Mouse (Mus musculus): ENCODE results near the gene BC030499. TPM values are rescaled to one million over a fixed set of nuclear protein-coding genes. Genes with fewer than 3 reads are reported as not detected.

BC030499 gene
- total and polyA plus RNA-seq, 3 experiments = 0.73 to 1.1 TPM; not detected in 1

- Histone ChIP-seq H3K9me3 (replicated peaks; ENCODE audit: insufficient read depth, low read length) (no peaks in the 10 kb centered on the region), H3K36me3 (ENCODE audit: control insufficient read depth in 1 of 2, insufficient read depth in 2 of 2, low read length in 2 of 2) (peaks cover under 1 to 10% of the 10 kb centered on the region in 2 experiments), H3K4me3 (ENCODE audit: control insufficient read depth in 1 of 2, insufficient read depth in 1 of 2, low read depth in 2 of 2, low read length in 2 of 2) (0 out of 4 replicates have a peak overlapping the region, but pooled peaks of 1 of the 2 experiments have one; percentile 67), H3K27me3 (ENCODE audit: control insufficient read depth in 1 of 2, insufficient read depth in 2 of 2, low read length in 2 of 2) (no peaks in the 10 kb centered on the region), H3K27ac (ENCODE audit: control insufficient read depth, low read depth, low read length) (no peak overlapping the region), H3K9ac (ENCODE audit: control insufficient read depth, low read depth, low read length, poor library complexity, severe bottlenecking) (no peak overlapping the region), H3K79me2 (ENCODE audit: control insufficient read depth, insufficient read depth, low read length, poor library complexity) (peaks cover 8% of the 10 kb centered on the region), H3K4me1 (ENCODE audit: control insufficient read depth in 1 of 2, insufficient read depth in 2 of 2, low read length in 2 of 2) (peaks cover 6% of the 10 kb centered on the region in 2 experiments; a peak in 3 of 4 replicates)
- TF ChIP-seq MAFK (IDR thresholded peaks at IDR 0.05; ENCODE audit: borderline replicate concordance, low read depth, low read length) (peak; percentile 79), RCOR1 (IDR thresholded peaks at IDR 0.05; ENCODE audit: low read depth, low read length) (no peak)
- no peak for DNase-seq (ENCODE audit: low read depth, low spot score)
Observed at GRCm38 (mm10) chr11:78327215-78327614, 36.6 kb downstream of the BC030499 start.

GRCm38 (mm10) chr11:78327634-78328511 is 37.2 kb downstream of the BC030499 start, which contains the start of gene Pigs:
Gene Pigs (plus strand): TSS chr11:78328415.
- Histone ChIP-seq H3K9me3 (replicated peaks; ENCODE audit: insufficient read depth, low read length) (no peaks in the 10 kb centered on the region), H3K79me2 (ENCODE audit: control insufficient read depth, insufficient read depth, low read length, poor library complexity) (peaks cover 8% of the 10 kb centered on the region), H3K4me3 (ENCODE audit: control insufficient read depth in 1 of 2, insufficient read depth in 1 of 2, low read depth in 2 of 2, low read length in 2 of 2) (peak within 1 kb of the TSS; percentile 67 to 86), H3K27me3 (ENCODE audit: control insufficient read depth in 1 of 2, insufficient read depth in 2 of 2, low read length in 2 of 2) (no peaks in the 10 kb centered on the region), H3K4me1 (ENCODE audit: control insufficient read depth in 1 of 2, insufficient read depth in 2 of 2, low read length in 2 of 2) (peaks cover 3 to 4% of the 10 kb centered on the region in 2 experiments; a peak in 2 of 4 replicates), H3K27ac (ENCODE audit: control insufficient read depth, low read depth, low read length) (peak within 1 kb of the TSS; percentile 61), H3K36me3 (ENCODE audit: control insufficient read depth in 1 of 2, insufficient read depth in 2 of 2, low read length in 2 of 2) (peaks cover under 1 to 6% of the 10 kb centered on the region in 2 experiments; a peak in 1 of 4 replicates), H3K9ac (ENCODE audit: control insufficient read depth, low read depth, low read length, poor library complexity, severe bottlenecking) (peak within 1 kb of the TSS; percentile 86)
- peak; percentile 99 for DNase-seq (ENCODE audit: low read depth, low spot score)
- no peak for TF ChIP-seq CHD2 (IDR thresholded peaks at IDR 0.05; ENCODE audit: low read length)
- no peak for TF ChIP-seq MAZ (IDR thresholded peaks at IDR 0.05; ENCODE audit: low read depth, low read length)
- TF ChIP-seq CTCF (IDR thresholded peaks at IDR 0.05 in 2 of 3, conservative IDR thresholded peaks at IDR 0.05 in 1 of 3; ENCODE audit: control insufficient read depth in 1 of 3, insufficient read depth in 1 of 3, low read depth in 2 of 3, low read length in 3 of 3, poor library complexity in 1 of 3, severe bottlenecking in 1 of 3) = peak in 1 of 3 experiments; percentile 18; a peak in 1 of 6 replicates
- TF ChIP-seq KAT2A (conservative IDR thresholded peaks at IDR 0.05; ENCODE audit: low read depth, low read length) = no peak
- TF ChIP-seq HCFC1 (IDR thresholded peaks at IDR 0.05; ENCODE audit: low read depth, low read length) = peak; percentile 70
- TF ChIP-seq MXI1 (IDR thresholded peaks at IDR 0.05; ENCODE audit: low read depth, low read length) = peak; percentile 65
- TF ChIP-seq E2F4 (IDR thresholded peaks at IDR 0.05; ENCODE audit: borderline replicate concordance, low read depth, low read length) = no peak
- peak; percentile 74 for TF ChIP-seq ELF1 (IDR thresholded peaks at IDR 0.05; ENCODE audit: low read depth, low read length)
- peak; percentile 83 for TF ChIP-seq NELFE (IDR thresholded peaks at IDR 0.05; ENCODE audit: low read depth, low read length)
- TF ChIP-seq TAL1 (IDR thresholded peaks at IDR 0.05; ENCODE audit: low read length) = no peak
- TF ChIP-seq ZNF384 (IDR thresholded peaks at IDR 0.05; ENCODE audit: low read depth, low read length) = peak; percentile 74
- peak; percentile 72; the same call in 1 of the 2 replicates for TF ChIP-seq POLR2AphosphoS2 (IDR thresholded peaks at IDR 0.05; ENCODE audit: low read length)
- TF ChIP-seq JUND (IDR thresholded peaks at IDR 0.05; ENCODE audit: low read depth, low read length) = no peak
- no peak for TF ChIP-seq EP300 (IDR thresholded peaks at IDR 0.05; ENCODE audit: low read depth in 1 of 2, low read length in 2 of 2)
- TF ChIP-seq ETS1 (IDR thresholded peaks at IDR 0.05; ENCODE audit: low read depth, low read length) = no peak
- TF ChIP-seq TBP (IDR thresholded peaks at IDR 0.05; ENCODE audit: low read depth, low read length) = peak; percentile 93
- TF ChIP-seq MYB (IDR thresholded peaks at IDR 0.05; ENCODE audit: low read depth, low read length) = no peak
- no peak for TF ChIP-seq RCOR1 (IDR thresholded peaks at IDR 0.05; ENCODE audit: low read depth, low read length)
- TF ChIP-seq USF1 (IDR thresholded peaks at IDR 0.05; ENCODE audit: low read depth, low read length) = 0 out of 2 replicates have a peak, but pooled peaks have one; percentile 30
- TF ChIP-seq SIN3A (IDR thresholded peaks at IDR 0.05; ENCODE audit: low read length) = peak; percentile 63
- TF ChIP-seq ZMIZ1 (IDR thresholded peaks at IDR 0.05; ENCODE audit: low read depth, low read length) = peak; percentile 90
- TF ChIP-seq USF2 (IDR thresholded peaks at IDR 0.05; ENCODE audit: borderline replicate concordance in 1 of 2, insufficient read depth in 1 of 2, low read depth in 1 of 2, low read length in 2 of 2) = no peak
- TF ChIP-seq MAX (IDR thresholded peaks at IDR 0.05; ENCODE audit: low read length) = peak; percentile 49; the same call in 1 of the 2 replicates
- TF ChIP-seq NRF1 (IDR thresholded peaks at IDR 0.05; ENCODE audit: insufficient read depth, low read depth, low read length, poor library complexity, severe bottlenecking) = peak; percentile 88
- TF ChIP-seq CHD1 (IDR thresholded peaks at IDR 0.05; ENCODE audit: low read depth, low read length) = no peak
- TF ChIP-seq MYC (IDR thresholded peaks at IDR 0.05; ENCODE audit: low read depth, low read length) = peak; percentile 54; the same call in 1 of the 2 replicates
- TF ChIP-seq GABPA (IDR thresholded peaks at IDR 0.05; ENCODE audit: low read depth, low read length) = no peak
- peak; percentile 72 to 89; a peak in 3 of 4 replicates for TF ChIP-seq POLR2A (IDR thresholded peaks at IDR 0.05; ENCODE audit: control insufficient read depth in 1 of 2, insufficient read depth in 1 of 2, low read depth in 1 of 2, low read length in 2 of 2, poor library complexity in 1 of 2)
